Mouse (Mus musculus): ENCODE data around the gene Gpr150. TPM values are rescaled to one million over a fixed set of nuclear protein-coding genes. Genes with fewer than 3 reads are reported as not detected.
A peak's percentile ranks its signal among the peaks of the same experiment; 100 is the strongest.

The Gpr150 gene
- not detected for polyA plus RNA-seq (2017; shearing (Covaris generic))

- ATAC-seq = no peak
Measured at GRCm38 (mm10) chr13:76056896-76057266, at the start of gene Gpr150. Gpr150 (minus strand) TSS chr13:76056996.

- no peak for ATAC-seq
Measured at GRCm38 (mm10) chr13:76101989-76102388, 45.2 kb upstream of the Gpr150 start.

DNA sequence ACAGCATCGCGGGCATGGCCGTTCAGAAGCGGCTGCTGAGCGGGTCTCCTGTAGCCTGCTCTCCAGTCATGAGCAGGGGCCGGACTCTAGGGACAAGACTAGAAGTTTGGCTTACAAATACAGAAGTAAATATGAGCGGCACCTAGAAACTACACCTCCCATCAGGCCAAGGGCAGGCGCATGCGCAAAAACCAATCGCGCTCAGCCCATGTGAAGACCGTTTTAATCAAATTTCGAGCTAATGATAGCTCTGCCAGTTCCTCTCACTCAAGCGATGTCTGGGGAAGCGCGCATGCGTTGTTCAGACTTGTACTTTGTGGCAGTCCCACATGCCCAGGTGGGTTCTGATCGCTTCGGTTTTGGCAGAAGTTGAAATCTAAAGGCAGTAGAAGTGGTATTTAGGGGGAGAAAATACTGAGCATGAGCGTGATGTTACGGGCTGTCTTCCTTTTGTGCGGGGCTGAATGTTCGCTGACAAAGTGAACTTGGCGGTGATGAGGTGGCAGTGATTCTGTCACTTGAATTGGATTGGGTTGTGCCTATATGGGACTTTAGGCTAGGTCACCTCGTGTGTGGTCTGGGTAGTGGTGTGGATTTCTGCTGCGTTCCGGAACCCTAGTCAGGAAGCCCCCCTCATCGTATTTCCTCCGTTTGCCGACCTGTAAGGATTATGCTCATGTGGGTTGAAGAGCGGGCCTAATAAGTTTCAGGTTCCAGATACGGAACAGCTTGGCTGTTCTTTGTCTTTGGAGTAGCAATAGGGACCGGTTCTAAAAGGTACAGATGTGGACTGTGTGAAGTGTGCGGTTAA, 41.9 kb upstream of the Gpr150 start, which contains the start of the genes Arsk and Ttc37:
Arsk (minus strand) TSS at position 168 of the 811 bp plus-strand sequence.
Ttc37 (plus strand) TSS at position 242 of the 811 bp plus-strand sequence.
- peak; percentile 93 for ATAC-seq

DNA sequence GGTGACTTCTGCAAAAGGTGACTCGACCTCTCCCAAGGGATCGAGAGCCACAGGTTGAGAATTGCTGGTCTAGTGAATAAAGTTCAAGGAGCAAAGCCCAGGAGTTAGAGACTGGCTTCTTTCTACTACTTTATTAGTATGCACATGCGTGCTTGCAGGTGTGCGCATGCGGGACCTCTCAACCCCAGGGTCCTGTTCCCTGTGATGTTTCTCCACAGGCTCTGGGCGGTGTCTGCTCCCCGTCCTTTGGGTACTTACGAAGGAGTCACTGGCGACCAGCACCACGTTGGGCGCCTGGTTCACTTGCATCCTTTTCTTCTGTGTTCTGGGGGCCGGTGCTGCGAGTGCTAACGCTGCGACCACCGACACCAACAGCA, 41.3 kb upstream of the Gpr150 start:
- peak; percentile 20 for ATAC-seq

- no peak for ATAC-seq
Measured at GRCm38 (mm10) chr13:76074323-76074722, 17.5 kb upstream of the Gpr150 start.

DNA sequence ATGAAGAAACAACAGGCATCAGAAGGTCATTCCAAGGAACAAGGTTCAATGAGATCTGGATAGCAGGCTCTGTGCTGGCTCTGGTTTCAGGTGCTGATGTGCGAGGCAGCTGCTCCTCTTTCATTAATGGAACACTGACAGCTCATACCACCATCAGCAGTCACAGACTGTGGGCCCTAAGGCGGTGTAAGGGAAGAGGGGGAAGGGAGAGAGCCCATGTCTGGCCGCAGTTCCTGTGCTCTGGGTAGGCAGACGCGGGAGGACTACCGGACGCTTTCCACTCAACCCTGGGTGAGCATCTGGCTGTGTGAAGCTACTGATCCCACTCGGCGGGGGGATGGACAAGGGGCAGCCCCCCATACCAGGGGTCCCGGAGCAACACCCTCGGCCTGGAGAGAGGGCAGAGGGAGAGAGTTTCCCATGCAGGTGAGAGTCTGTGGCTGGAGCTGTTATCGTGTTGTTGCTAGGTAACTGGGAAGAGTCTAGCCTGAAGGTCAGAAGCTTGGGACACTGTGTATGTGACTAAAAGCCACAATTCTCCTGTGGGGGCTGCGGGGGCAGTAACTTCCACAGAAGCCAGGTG, 7.7 kb upstream of the Gpr150 start:
- ATAC-seq = no peak

DNA sequence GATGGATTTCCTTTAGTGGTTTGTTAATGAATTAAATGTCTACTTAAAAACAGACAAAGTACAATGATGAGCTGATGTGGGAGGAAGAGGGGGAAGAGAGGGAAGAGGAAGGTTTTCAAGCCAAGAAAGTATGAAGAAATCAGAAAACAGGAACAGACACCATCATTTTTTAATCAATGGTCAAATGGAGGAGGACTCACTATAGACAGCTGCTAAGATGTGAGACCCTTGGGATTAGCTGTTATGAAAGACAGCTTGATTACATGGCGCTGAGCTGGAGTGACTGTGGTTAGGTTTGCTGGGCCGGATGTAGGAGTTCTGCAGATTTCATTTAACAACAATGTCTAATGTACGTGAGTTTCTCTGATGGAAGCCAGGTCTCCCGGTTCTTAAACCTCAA, 6.8 kb upstream of the Gpr150 start:
- ATAC-seq = no peak

DNA sequence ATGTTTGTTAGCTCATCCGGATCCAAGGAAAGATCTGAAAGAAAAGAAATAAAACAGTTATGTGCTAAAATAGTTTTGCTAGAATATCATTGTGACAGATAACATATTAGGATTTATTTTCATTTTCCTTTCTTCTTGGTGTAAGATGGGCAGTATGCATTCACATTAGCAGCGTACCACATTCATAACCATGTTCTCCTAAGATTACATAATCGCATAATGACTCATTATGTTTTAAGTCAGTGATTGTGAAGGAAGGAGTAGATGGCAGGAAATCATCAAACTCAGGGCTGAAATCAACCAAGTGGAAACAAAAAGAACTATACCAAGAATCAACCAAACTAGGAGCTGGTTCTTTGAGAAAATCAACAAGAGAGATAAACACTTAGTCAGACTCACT, 5.8 kb upstream of the Gpr150 start:
- ATAC-seq = no peak

DNA sequence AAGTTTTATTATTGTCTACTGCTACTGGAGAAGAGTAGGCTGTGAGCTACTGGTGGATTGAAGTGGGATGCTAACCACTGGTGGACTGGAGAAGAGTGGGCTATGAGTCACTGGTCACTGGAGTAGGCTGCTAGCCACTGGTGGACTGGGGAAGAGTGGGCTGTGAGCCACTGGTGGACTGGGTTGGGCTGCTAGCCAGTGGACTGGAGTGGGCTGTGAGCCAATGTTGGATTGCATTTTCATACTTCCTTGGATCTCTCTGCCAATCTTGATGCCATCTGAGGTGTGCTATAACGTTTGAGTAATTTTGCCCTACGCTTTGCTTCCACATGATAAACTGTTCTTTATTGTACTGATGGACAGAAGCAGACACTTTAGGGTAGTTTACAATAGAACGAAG, 5.3 kb upstream of the Gpr150 start:
- no peak for ATAC-seq

DNA sequence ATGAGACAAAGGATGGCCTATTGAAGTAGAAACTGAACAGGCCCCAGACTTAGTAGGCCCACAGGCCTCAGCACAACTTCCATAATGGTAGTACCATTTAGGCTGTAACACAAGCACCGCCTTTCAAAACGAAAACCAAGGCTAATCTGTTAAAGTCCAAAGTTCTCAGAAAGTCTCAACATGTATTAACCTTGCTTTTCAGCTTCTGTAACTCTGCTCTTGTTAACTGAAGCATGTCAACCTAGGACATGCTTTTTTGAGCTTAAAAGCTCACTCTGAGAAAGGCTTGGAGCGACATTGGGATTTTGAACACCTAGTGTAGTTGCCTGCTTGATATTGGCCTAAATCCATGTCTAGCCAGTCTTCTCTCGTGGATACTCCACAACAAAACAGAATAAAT, 2.8 kb upstream of the Gpr150 start:
- no peak for ATAC-seq

DNA sequence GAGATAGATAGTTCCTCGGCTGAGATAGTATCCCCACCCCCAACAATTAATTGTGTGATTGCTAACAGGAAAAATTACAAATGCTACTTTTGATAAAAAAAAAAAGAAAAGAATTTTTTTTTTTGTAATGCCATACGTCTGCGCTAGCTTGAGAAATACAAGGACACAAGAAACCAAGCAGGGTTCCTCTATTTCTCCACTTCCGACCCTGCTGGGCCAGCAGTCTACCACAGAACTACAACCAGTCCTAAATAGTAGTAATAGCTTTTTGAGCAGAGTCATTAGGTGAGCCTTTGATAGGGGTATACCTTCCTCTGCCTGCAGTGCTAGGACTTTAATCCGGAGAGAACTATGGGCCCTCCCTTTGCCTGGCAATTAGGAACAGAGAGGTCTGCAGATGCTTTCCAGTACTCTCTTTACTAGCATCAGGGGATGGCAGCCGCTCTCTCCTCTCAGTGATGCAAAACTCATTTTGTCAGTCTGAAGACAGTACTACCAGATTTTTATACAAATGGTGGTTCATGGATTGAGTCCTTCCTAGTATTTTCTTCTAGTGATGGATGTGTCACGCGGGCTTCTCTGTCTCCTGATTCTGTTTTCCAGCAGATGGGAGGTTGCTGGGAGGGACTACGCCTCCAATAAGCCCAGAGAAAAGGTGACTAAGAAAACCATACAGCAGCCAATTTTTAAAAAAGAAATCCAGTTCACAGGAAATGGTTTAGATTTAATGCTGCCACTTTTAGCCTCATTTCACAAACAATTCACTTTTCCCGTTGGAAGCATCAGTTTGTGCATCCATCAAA, 672 bp upstream of the Gpr150 start:
- ATAC-seq = no peak

DNA sequence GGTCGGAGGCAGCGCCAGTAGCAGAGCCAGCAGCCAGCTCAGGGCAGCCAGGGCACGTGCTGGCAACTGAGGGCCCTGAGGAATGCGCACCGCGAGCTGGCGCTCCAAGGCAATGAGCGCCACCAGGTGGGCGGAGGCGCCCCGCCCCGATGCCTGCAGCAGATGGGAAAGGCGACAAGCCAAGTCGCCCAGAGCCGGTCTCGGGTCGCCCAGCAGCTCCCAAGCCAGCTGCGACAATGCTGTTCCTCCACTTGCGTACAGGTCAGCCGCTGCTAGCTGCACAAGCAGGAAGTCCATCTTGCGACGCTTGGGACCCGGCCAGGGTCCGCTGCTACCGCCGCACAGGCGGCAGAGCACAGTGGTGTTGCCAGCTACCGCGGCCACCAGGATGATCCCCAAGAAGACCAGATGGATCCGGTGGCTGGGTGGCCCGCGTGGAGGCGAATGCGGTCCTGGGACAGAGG, 503 bp downstream of the Gpr150 start:
- peak; percentile 65 for ATAC-seq

- ATAC-seq = no peak
Measured at GRCm38 (mm10) chr13:76055391-76056232, 1.2 kb downstream of the Gpr150 start.

DNA sequence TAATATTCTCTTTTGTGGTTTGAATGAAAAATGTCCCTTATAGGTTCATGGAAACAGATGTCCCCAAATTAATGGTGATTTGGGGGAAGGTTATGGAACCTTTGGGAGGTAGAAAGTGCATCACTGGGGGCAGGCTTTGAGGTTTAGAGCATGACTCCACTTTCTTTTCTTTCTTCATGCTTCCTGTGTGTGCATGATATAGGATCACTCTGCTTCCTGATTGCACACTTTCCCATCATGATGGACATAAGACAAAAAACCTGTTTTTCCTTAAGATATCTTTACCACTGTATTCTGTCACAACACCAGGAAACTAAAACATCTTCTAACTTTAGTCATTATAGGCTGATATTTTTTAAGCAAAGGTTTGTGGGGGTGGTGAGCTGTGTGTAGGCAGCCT, 11.8 kb downstream of the Gpr150 start:
- no peak for ATAC-seq

DNA sequence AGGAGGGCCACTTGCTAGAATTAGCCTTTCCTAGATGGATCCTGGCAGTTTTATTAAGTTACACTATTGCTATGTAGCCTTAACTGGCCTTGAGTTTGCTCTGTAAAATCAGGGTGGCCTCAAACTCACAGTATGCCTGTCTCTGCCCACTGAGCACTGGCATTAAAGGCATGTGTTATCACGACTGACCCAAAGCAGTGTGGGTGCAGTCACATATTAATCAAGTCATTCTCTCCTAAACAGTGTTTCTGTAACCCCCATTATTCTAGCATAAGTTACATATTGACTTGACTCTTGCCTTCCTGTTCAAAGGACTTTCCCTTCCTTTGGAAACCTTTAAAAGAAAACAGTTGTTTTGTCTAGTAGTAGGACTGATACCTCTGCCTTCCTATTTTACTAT, 14.3 kb downstream of the Gpr150 start:
- no peak for ATAC-seq

- ATAC-seq = no peak
Measured at GRCm38 (mm10) chr13:76024588-76024987, 32.2 kb downstream of the Gpr150 start.

- ATAC-seq = no peak
Measured at GRCm38 (mm10) chr13:76021782-76022181, 35.0 kb downstream of the Gpr150 start.

GRCm38 (mm10) chr13:76018844-76019400, 37.9 kb downstream of the Gpr150 start:
- peak; percentile 24 for ATAC-seq

GRCm38 (mm10) chr13:76017974-76018843, 38.6 kb downstream of the Gpr150 start, which contains the start of gene Rfesd:
Rfesd (minus strand) TSS chr13:76018719.
- ATAC-seq = peak; percentile 93

DNA sequence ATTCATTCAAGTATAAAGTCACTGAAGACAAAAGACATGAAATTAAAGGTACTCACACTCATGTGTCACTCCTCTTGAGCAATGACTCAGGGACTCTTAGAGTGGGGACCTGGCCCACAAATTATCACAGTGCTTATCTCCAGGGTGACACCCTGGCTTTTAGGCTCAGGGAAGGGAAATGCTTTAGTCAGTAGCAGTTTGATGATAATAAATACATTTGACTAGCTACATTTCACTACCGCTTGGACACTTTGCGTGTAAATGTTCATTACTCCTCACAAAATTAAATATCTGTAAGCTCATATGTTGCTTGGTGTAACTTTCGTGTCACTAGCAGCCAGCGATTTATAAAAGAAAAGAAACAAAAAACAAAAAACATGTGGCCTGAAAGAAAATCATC, 39.3 kb downstream of the Gpr150 start:
- no peak for ATAC-seq

DNA sequence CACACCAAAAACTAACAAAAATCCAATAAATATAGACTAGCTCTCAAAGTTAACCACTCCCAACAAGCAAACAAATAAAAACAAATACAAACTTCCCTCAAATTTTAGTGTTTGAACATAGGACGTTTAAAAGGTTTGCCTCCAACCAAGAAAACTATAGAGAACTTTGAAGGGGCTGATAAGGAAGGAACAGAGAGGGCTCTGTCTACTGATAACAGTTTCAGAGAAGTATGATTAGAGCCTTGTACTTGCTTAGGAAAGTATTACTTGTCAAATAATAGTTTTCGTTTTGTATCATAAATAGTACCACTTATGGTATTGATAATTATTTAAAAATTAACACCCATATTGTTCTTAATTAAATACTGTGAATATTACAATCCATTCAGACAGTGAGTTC, 42.3 kb downstream of the Gpr150 start:
- ATAC-seq = no peak

Data from activated CD4-positive, CD25-positive, alpha-beta regulatory T cell, adult 4 months (primary cell).